Mouse (Mus musculus) forebrain, embryonic 13.5 days (tissue): ENCODE measurements around the gene Pde6b. TPM values are rescaled to one million over a fixed set of nuclear protein-coding genes. Genes with fewer than 3 reads are reported as not detected.
A peak's percentile ranks its signal among the peaks of the same experiment; 100 is the strongest.

Source experiments
- ATAC-seq: fragments of 200-750 bp; cut with Nextera tagmentation; 2 replicates; pipeline ENCODE4 v1.8.0; 2017
- H3K27ac ChIP-seq: fragments of 300-500 bp; sonication (generic); 2 replicates; pipeline ENCODE4 v1.5.1; 2015; ENCODE audit warnings: inconsistent platforms, mild to moderate bottlenecking, moderate library complexity
- H3K27me3 ChIP-seq: fragments of 300-500 bp; sonication (generic); 2 replicates; pipeline ENCODE4 v1.6.1; 2015; ENCODE audit warnings: mild to moderate bottlenecking, inconsistent platforms
- H3K36me3 ChIP-seq: fragments of 300-500 bp; sonication (generic); 2 replicates; pipeline ENCODE4 v1.6.1; 2015; ENCODE audit warnings: mild to moderate bottlenecking, inconsistent platforms; ENCODE audit not compliant: poor library complexity, severe bottlenecking
- H3K4me1 ChIP-seq: fragments of 300-500 bp; sonication (generic); 2 replicates; pipeline ENCODE4 v1.6.1; 2015; ENCODE audit warnings: inconsistent platforms
- H3K4me2 ChIP-seq: fragments of 300-500 bp; sonication (generic); 2 replicates; pipeline ENCODE4 v1.6.1; 2015; ENCODE audit warnings: inconsistent platforms, mild to moderate bottlenecking, moderate library complexity
- H3K4me3 ChIP-seq: fragments of 300-500 bp; sonication (generic); 2 replicates; pipeline ENCODE4 v1.5.1; 2015; ENCODE audit warnings: mild to moderate bottlenecking, inconsistent platforms
- H3K9ac ChIP-seq: fragments of 300-500 bp; sonication (generic); 2 replicates; pipeline ENCODE4 v1.6.1; 2015; ENCODE audit warnings: mild to moderate bottlenecking, inconsistent platforms
- H3K9me3 ChIP-seq: fragments of 300-500 bp; sonication (generic); replicated peaks from 2 replicates; pipeline ENCODE4 v1.6.1; 2016; ENCODE audit warnings: inconsistent platforms
- WGBS: fragments of 180-500 bp; shearing (Covaris S2); methylation state at CpG from one replicate; pipeline ENCODE4 v1.1.7; 2015; 5-methylcytosine and 5-hydroxymethylcytosine counted together
- polyA plus RNA-seq: library from polyadenylated mRNA; unstranded; fragments of >200 nt; fragmentation: Nextera tagmentation; extraction: Ambion mirVana; gene quantifications from 2 replicates; pipeline ENCODE4 v1.2.1, GENCODE M21; 2015

Gene Pde6b
- polyA plus RNA-seq, 1 experiment from 2014 or later: 0.32 TPM

GRCm38 (mm10) chr5:108405460-108405859 is 17.3 kb downstream of the Pde6b start:
- Histone ChIP-seq H3K4me2 (no peak overlapping the region), H3K9ac (no peak overlapping the region), H3K4me1 (no peaks in the 10 kb centered on the region), H3K27me3 (no peaks in the 10 kb centered on the region), H3K27ac (no peak overlapping the region), H3K4me3 (no peak overlapping the region), H3K9me3 (no peaks in the 10 kb centered on the region), H3K36me3 (no peaks in the 10 kb centered on the region)
- no peak for ATAC-seq
- WGBS: 85% methylated on average over 1 of the region's 1 CpGs

GRCm38 (mm10) chr5:108406977-108407376 is 18.8 kb downstream of the Pde6b start:
- Histone ChIP-seq H3K36me3 (no peaks in the 10 kb centered on the region), H3K27me3 (no peaks in the 10 kb centered on the region), H3K4me2 (no peak overlapping the region), H3K4me1 (no peaks in the 10 kb centered on the region), H3K27ac (no peak overlapping the region), H3K9me3 (no peaks in the 10 kb centered on the region), H3K4me3 (no peak overlapping the region), H3K9ac (no peak overlapping the region)
- no peak for ATAC-seq
- 73% methylated on average over 2 of the region's 2 CpGs for WGBS

- ATAC-seq: no peak
- Histone ChIP-seq H3K9ac (no peak overlapping the region), H3K36me3 (no peaks in the 10 kb centered on the region), H3K4me1 (no peaks in the 10 kb centered on the region), H3K27me3 (no peaks in the 10 kb centered on the region), H3K4me3 (no peak overlapping the region), H3K27ac (no peak overlapping the region), H3K4me2 (no peak overlapping the region), H3K9me3 (no peaks in the 10 kb centered on the region)
- 74% methylated on average over 2 of the region's 2 CpGs for WGBS
Measured at GRCm38 (mm10) chr5:108414711-108415110, 26.5 kb downstream of the Pde6b start.

DNA sequence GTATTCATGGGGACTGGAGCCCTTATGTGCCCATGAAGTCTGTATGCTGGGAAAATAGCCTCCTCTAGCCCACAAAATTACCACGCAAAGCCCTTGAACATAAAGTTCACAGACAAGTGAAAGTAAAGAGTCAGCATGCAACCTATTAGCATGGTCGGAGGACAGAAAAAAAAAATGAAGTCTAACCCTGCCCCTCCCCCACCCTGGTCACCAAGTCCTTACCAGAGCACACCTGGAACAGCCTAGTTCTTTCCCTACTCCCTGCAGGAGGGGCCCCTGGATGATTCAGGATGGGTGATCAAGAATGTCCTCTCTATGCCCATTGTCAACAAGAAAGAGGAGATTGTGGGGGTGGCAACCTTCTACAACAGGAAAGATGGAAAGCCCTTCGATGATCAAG is 34.5 kb downstream of the Pde6b start:
- Histone ChIP-seq H3K4me3 (no peak overlapping the region), H3K9ac (no peak overlapping the region), H3K9me3 (no peaks in the 10 kb centered on the region), H3K36me3 (no peaks in the 10 kb centered on the region), H3K27me3 (no peaks in the 10 kb centered on the region), H3K4me1 (no peaks in the 10 kb centered on the region), H3K4me2 (no peak overlapping the region), H3K27ac (no peak overlapping the region)
- ATAC-seq: no peak
- 83% methylated on average over 3 of the region's 3 CpGs for WGBS

DNA sequence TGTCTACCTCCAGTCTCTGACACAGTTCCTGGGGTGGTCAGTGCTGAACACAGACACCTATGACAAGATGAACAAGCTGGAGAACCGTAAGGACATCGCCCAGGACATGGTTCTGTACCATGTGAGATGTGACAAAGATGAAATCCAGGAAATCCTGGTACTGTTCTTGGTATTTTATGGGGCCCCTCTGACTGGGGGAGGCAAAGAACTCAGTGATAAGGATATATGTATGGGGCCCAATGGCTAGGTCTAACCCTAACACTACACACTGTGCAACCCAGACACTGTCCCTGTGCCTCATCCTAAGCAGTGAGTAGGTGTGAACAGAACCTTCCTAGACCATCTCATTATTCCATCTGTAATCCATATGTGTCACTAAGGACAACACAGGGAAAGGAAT is 35.2 kb downstream of the Pde6b start:
- Histone ChIP-seq H3K9ac (no peak overlapping the region), H3K27me3 (no peaks in the 10 kb centered on the region), H3K27ac (no peak overlapping the region), H3K4me2 (no peak overlapping the region), H3K4me1 (no peaks in the 10 kb centered on the region), H3K36me3 (no peaks in the 10 kb centered on the region), H3K9me3 (no peaks in the 10 kb centered on the region), H3K4me3 (no peak overlapping the region)
- no peak for ATAC-seq
- WGBS: 95% methylated on average over 2 of the region's 2 CpGs

DNA sequence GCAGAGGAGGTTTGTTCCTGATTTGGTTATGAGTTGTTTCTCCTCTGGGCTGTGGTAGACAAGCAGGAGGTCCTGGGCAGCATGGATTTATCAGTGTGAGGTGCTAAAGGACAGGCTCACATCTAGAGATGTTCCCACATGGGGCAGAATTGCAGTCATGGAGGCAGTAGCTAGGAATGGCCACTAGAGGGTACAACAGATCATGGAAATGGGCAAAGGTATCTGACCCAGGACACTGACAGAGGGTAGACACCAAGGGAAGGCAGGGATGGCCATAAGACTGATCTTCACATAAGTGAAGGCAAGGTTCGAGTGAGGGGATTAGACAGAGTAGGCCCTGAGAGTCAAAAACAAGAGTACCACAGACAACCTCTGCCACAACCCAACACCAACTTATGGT is 39.0 kb downstream of the Pde6b start:
- ATAC-seq: 0 out of 2 replicates have a peak, but pooled peaks have one; percentile 36

DNA sequence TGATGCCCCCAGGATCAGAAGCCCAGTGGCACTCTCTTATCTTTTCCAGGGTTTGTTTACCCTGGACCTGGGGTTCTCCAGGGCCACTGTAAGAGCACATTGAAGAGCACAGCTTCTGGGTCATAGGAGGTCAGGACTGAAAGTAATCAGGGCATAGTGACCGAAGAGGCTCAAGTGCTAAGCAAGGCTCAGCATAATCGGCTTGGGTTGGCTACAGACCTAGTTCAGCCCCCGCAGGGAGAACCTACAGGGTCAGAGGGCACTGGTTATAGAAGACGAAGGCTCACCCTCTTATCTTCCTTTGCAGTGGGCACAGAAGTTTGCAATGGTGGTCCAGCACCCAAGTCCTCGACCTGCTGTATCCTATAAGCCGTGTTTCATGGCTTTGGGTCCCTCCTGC is 43.0 kb downstream of the Pde6b start:
- Histone ChIP-seq H3K9me3 (no peaks in the 10 kb centered on the region), H3K4me3 (no peak overlapping the region), H3K9ac (no peak overlapping the region), H3K27me3 (0 out of 2 replicates have a peak, but pooled peaks cover 4% of the 10 kb centered on the region), H3K4me1 (peaks cover 15% of the 10 kb centered on the region), H3K36me3 (peaks cover 34% of the 10 kb centered on the region), H3K27ac (no peak overlapping the region), H3K4me2 (no peak overlapping the region)
- 95% methylated on average over 6 of the region's 6 CpGs for WGBS
- ATAC-seq: no peak

More for the DNA sequence above, 39.0 kb downstream of the Pde6b start:
- Histone ChIP-seq H3K9ac (no peak overlapping the region), H3K4me2 (no peak overlapping the region), H3K27ac (no peak overlapping the region), H3K27me3 (no peaks in the 10 kb centered on the region), H3K9me3 (no peaks in the 10 kb centered on the region), H3K4me1 (no peaks in the 10 kb centered on the region), H3K36me3 (peaks cover 26% of the 10 kb centered on the region), H3K4me3 (no peak overlapping the region)
- WGBS: 48% methylated on average over 1 of the region's 1 CpGs

DNA sequence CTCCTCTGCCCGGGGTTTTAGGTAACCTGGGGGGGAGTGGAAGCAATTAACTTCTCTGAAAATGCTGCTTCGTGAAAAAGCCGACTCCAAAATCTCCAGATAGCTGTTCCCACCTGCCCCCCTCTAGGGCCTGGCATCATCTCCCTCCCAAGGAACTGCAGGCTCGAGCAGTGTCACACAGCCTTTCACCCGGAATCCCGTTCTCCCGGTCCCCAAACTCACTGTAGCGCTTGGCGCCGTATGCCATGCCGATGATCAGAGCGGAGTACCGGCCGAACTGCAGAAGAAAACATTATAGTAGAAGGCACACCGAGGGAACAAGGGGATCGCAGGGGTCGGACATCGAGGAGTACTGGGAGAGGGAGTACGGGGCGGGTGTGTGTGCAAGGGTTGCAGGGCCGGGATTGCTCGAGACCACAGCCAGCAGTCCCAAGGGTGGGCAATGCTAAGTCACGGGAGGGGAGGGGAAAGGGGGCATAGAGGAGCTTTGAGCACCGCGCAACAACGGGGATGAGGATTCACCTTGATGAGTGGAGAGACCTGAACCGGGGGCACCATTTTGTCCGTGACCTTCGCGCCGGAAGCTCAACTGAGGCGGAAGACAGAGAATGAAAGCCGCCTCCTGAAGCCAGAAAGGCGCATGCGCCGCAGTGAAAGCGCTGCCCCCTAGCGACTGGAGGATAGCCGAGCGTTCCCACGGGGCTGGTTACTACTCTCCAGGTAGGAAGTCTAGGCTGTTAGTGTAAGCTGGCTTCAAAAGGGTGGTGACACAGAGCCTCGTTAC is 45.8 kb downstream of the Pde6b start, which contains the start of gene Atp5k:
Gene Atp5k (minus strand): TSS at position 645 of the 784 bp plus-strand sequence.
- no peaks in the 10 kb centered on the region for H3K9me3 ChIP-seq
- peak within 1 kb of the TSS; percentile 91 for H3K4me3 ChIP-seq
- no peak within 1 kb of the TSS for H3K27ac ChIP-seq
- peak within 1 kb of the TSS; percentile 93 for H3K4me2 ChIP-seq
- peak within 1 kb of the TSS; percentile 91 for H3K9ac ChIP-seq
- peak; percentile 91 for ATAC-seq
- H3K36me3 ChIP-seq: peaks cover 34% of the 10 kb centered on the region
- WGBS: 1% methylated on average over 42 of the region's 42 CpGs
- H3K27me3 ChIP-seq: peaks cover 15% of the 10 kb centered on the region; the same call in 1 of the 2 replicates
- peaks cover 15% of the 10 kb centered on the region for H3K4me1 ChIP-seq

- H3K4me2 ChIP-seq: no peak overlapping the region
- no peaks in the 10 kb centered on the region for H3K9me3 ChIP-seq
- H3K9ac ChIP-seq: no peak overlapping the region
- no peak for ATAC-seq
- peaks cover 17% of the 10 kb centered on the region for H3K36me3 ChIP-seq
- H3K4me1 ChIP-seq: peaks cover 15% of the 10 kb centered on the region
- H3K4me3 ChIP-seq: no peak overlapping the region
- H3K27ac ChIP-seq: no peak overlapping the region
- 75% methylated on average over 2 of the region's 2 CpGs for WGBS
- H3K27me3 ChIP-seq: peaks cover 15% of the 10 kb centered on the region; the same call in 1 of the 2 replicates
Measured at GRCm38 (mm10) chr5:108436101-108436500, 47.9 kb downstream of the Pde6b start.

- WGBS: 87% methylated on average over 3 of the region's 3 CpGs
Measured at GRCm38 (mm10) chr5:108446973-108447372, 58.8 kb downstream of the Pde6b start.

GRCm38 (mm10) chr5:108447857-108448256 is 59.7 kb downstream of the Pde6b start:
- Histone ChIP-seq H3K4me1 (peaks cover 9% of the 10 kb centered on the region), H3K36me3 (no peaks in the 10 kb centered on the region), H3K27ac (no peak overlapping the region), H3K9ac (no peak overlapping the region), H3K27me3 (peaks cover 40% of the 10 kb centered on the region), H3K4me2 (no peak overlapping the region), H3K4me3 (no peak overlapping the region), H3K9me3 (no peaks in the 10 kb centered on the region)
- 86% methylated on average over 7 of the region's 7 CpGs for WGBS
- ATAC-seq: no peak

More at GRCm38 (mm10) chr5:108446973-108447372, 58.8 kb downstream of the Pde6b start:
- no peaks in the 10 kb centered on the region for H3K9me3 ChIP-seq
- H3K4me3 ChIP-seq: no peak overlapping the region
- ATAC-seq: no peak
- no peak overlapping the region for H3K27ac ChIP-seq
- peaks cover 40% of the 10 kb centered on the region for H3K27me3 ChIP-seq
- H3K9ac ChIP-seq: no peak overlapping the region
- H3K4me2 ChIP-seq: no peak overlapping the region
- peaks cover 9% of the 10 kb centered on the region for H3K4me1 ChIP-seq
- no peaks in the 10 kb centered on the region for H3K36me3 ChIP-seq

DNA sequence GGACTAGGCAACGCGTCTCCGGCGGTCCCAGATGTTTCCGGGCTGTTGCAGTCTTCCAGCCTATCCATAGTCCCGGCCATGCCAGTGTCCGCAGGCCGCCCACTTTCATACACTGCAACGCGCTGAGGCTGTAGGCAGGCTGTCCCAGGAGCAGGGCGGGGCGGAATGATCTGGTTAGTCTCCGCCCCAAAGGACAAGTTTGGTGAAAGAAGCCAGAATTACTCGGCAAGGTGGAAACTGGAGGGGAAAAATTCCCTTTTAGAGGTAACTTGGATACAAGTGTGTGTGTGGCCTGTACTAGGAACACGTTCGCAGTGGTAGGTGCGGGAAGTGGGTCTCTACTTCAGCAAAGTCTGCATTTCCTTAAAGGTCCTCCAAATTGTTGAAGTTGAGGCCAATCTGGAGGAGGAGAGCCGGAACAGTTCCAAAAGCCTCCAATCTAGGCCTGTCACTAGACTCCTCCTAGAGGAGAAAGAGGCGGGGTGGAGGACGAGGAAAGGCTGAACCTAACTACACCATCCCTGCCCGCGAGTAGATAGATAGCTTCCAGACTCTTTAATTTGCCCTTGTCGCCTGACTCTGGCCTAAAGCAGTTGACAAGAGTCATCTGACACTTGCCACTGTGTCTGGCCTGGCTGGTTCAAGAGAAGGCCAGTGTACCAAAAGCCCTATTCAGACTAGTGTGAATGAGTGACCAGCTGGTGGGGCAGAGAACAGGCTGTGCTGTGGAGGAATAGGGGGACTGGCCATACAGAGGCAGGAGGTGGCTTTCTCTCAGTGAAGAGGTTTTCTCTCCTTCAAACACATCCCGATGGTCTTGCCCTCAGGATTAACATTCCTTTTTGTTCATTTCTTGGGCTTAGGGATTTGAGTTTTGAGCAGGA is 60.8 kb downstream of the Pde6b start, which contains the start of gene Mfsd7a:
Gene Mfsd7a (minus strand): TSS at position 107 of the 884 bp plus-strand sequence.
- peak within 1 kb of the TSS; percentile 23 for H3K4me3 ChIP-seq
- H3K9ac ChIP-seq: peak within 1 kb of the TSS; percentile 48
- 19% methylated on average over 24 of the region's 24 CpGs for WGBS
- peak; percentile 41; the same call in 1 of the 2 replicates for ATAC-seq
- no peaks in the 10 kb centered on the region for H3K36me3 ChIP-seq
- H3K27me3 ChIP-seq: peaks cover 43% of the 10 kb centered on the region
- peaks cover 9% of the 10 kb centered on the region for H3K4me1 ChIP-seq
- no peaks in the 10 kb centered on the region for H3K9me3 ChIP-seq
- peak within 1 kb of the TSS; percentile 55 for H3K4me2 ChIP-seq
- H3K27ac ChIP-seq: no peak within 1 kb of the TSS
